Comparison of ENCODE assay signal across 12 mouse cellular contexts in the genomic region with DNA sequence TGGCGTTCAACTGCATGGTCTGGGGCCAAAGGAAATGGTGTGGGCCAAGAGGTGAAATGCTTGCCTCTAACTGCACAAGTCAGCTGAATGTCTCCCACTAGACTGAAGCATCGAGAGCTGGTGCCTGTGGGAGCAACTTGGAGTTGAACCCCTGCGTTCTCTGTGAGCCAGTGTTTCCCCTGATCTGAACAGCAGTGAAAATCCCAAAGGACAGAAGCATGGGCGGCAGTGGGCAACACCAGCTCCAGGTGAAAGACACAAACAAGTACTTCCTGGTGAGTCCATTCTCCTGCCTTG. TPM values are rescaled to one million over a fixed set of nuclear protein-coding genes. Genes with fewer than 3 reads are reported as not detected.
A peak's percentile ranks its signal among the peaks of the same experiment; 100 is the strongest.
DNase-seq lines count a peak whose midpoint lies in the region; ATAC-seq and TF ChIP-seq lines count a peak whose summit lies in the region.
"Had no signal": no experiment of that assay in that cellular context is flagged by ENCODE, and none has a peak within 500 bp of the region (broad histone marks: within the 10 kb centered on the region; RNA-seq: fewer than 3 reads in every experiment).

No protein-coding gene starts in this region.

- no peak for ATAC-seq in heart, embryonic 12.5 days (ENCODE audit: insufficient number of reproducible peaks, low FRiP score)
- no peak for ATAC-seq in stomach, embryonic 15.5 days (ENCODE audit: insufficient read depth, low FRiP score, low read depth)
- ATAC-seq in midbrain, embryonic 16.5 days, result no peak

- no peaks in the 10 kb centered on the region for H3K27me3 ChIP-seq in heart, embryonic 12.5 days (replicated peaks)
- H3K27me3 ChIP-seq in stomach, embryonic 15.5 days (replicated peaks), result no peaks in the 10 kb centered on the region
- H3K27me3 ChIP-seq in midbrain, embryonic 16.5 days (ENCODE audit: control insufficient read depth, insufficient read depth, low read depth, low read length), result no peaks in the 10 kb centered on the region

- 83% methylated on average over 4 of the region's 4 CpGs for WGBS in heart, embryonic 12.5 days
- WGBS in stomach, embryonic 15.5 days, result 71% methylated on average over 4 of the region's 4 CpGs
- 92% methylated on average over 4 of the region's 4 CpGs for WGBS in midbrain, embryonic 16.5 days

- H3K27ac ChIP-seq in heart, embryonic 12.5 days (ENCODE audit: poor library complexity, severe bottlenecking), result 0 out of 2 replicates have a peak overlapping the region, but pooled peaks have one; percentile 27
- H3K27ac ChIP-seq in left cerebral cortex, adult 2 months, result peak overlapping the region; percentile 30; the same call in 1 of the 2 replicates
- H3K27ac ChIP-seq in stomach, embryonic 15.5 days, result peak overlapping the region; percentile 75
- H3K27ac ChIP-seq in midbrain, embryonic 16.5 days (ENCODE audit: low read length), result no peak overlapping the region
- H3K27ac ChIP-seq: midbrain, embryonic 10.5 days had no signal

- H3K4me3 ChIP-seq in heart, embryonic 12.5 days, result no peak overlapping the region
- H3K4me3 ChIP-seq in left cerebral cortex, adult 2 months, result no peak overlapping the region
- no peak overlapping the region for H3K4me3 ChIP-seq in stomach, embryonic 15.5 days (replicated peaks)
- H3K4me3 ChIP-seq in midbrain, embryonic 16.5 days (ENCODE audit: low read depth, low read length), result no peak overlapping the region
- H3K4me3 ChIP-seq: midbrain, embryonic 10.5 days; myocyte had no signal

- TF ChIP-seq CTCF in left cerebral cortex, adult 2 months (IDR thresholded peaks at IDR 0.05), result no peak

- no peak for DNase-seq in heart, postnatal 36 days
- DNase-seq in left cerebral cortex, adult 2 months (ENCODE audit: extremely low spot score in 1 of 2, low spot score in 2 of 2), result no peak
- no peak for DNase-seq in left cerebral cortex, adult 9 months (ENCODE audit: low spot score in 2 of 2)
- peak; percentile 47 for DNase-seq in gastrocnemius, postnatal 25 days
- DNase-seq: cerebellum, postnatal 14 days; left cerebral cortex, postnatal 4 days; thymus, postnatal 4 days had no signal

- no peaks in the 10 kb centered on the region for H3K9me3 ChIP-seq in heart, embryonic 12.5 days (replicated peaks)
- H3K9me3 ChIP-seq in stomach, embryonic 15.5 days, result no peaks in the 10 kb centered on the region
- H3K9me3 ChIP-seq in midbrain, embryonic 16.5 days (replicated peaks; ENCODE audit: control insufficient read depth, low read length, poor library complexity, severe bottlenecking), result no peaks in the 10 kb centered on the region
- H3K9me3 ChIP-seq: midbrain, embryonic 10.5 days had no signal

- H3K36me3 ChIP-seq in heart, embryonic 12.5 days, result peaks cover 8% of the 10 kb centered on the region
- no peaks in the 10 kb centered on the region for H3K36me3 ChIP-seq in stomach, embryonic 15.5 days
- peaks cover 10% of the 10 kb centered on the region; the same call in 1 of the 2 replicates for H3K36me3 ChIP-seq in midbrain, embryonic 16.5 days (ENCODE audit: control insufficient read depth, insufficient read depth, low read length)

- no peak overlapping the region for H3K4me2 ChIP-seq in heart, embryonic 12.5 days
- no peak overlapping the region for H3K4me2 ChIP-seq in stomach, embryonic 15.5 days
- H3K4me2 ChIP-seq in midbrain, embryonic 16.5 days (ENCODE audit: low read length), result no peak overlapping the region

- intact Hi-C loops in heart, postnatal 36 days (cut with DNase I), result loop anchor here (2.0 to 5.0 kb wide), 2 partner anchors 44 to 54 kb away; no protein-coding TSS in a partner anchor
- intact Hi-C loops in left cerebral cortex, adult 2 months (cut with DNase I), result no loop called here

- H3K4me1 ChIP-seq in heart, embryonic 12.5 days (replicated peaks), result peaks cover 49% of the 10 kb centered on the region
- peaks cover 17% of the 10 kb centered on the region; the same call in 1 of the 2 replicates for H3K4me1 ChIP-seq in stomach, embryonic 15.5 days
- H3K4me1 ChIP-seq in midbrain, embryonic 16.5 days (ENCODE audit: control insufficient read depth, insufficient read depth, low read length), result no peaks in the 10 kb centered on the region

- no peak overlapping the region for H3K9ac ChIP-seq in heart, embryonic 12.5 days
- no peak overlapping the region for H3K9ac ChIP-seq in stomach, embryonic 15.5 days
- H3K9ac ChIP-seq in midbrain, embryonic 16.5 days (ENCODE audit: low read depth, low read length), result no peak overlapping the region

RNA-seq across cellular contexts. Expression of gene Fzd5, which starts 55.6 kb away (rescaled TPM):
- polyA plus RNA-seq in heart, embryonic 12.5 days (2016; fragmentation: Nextera tagmentation; extraction: Ambion mirVana), result 1.7 and 2.0 TPM in 2 replicates
- total RNA-seq in heart, postnatal 36 days (2021), result 1 to 10 TPM; 4.5 TPM
- total RNA-seq in left cerebral cortex, adult 2 months (2021), result 1 to 10 TPM in 1 of 2 experiments, under 1 TPM in 1; 0.93 to 1.4 TPM
- total RNA-seq in gastrocnemius, postnatal 25 days (2021), result 1 to 10 TPM; 1.5 to 2.0 TPM
- 7.3 and 9.2 TPM in 2 replicates for polyA plus RNA-seq in stomach, embryonic 15.5 days (2015; fragmentation: Nextera tagmentation; extraction: Ambion mirVana)
- 0.58 and 0.62 TPM in 2 replicates for polyA plus RNA-seq in midbrain, embryonic 16.5 days (2015; fragmentation: Nextera tagmentation; extraction: Ambion mirVana)
